Mouse (Mus musculus) gastrocnemius, adult 8-10 months (tissue): ENCODE data around the gene Icam4. TPM values are rescaled to one million over a fixed set of nuclear protein-coding genes. Genes with fewer than 3 reads are reported as not detected.
"Not testable (repeated sequence)": the region's sequence is repeated elsewhere in the genome, so short reads cannot be mapped to it uniquely, and the experiment has no call there.

Source experiments
- DNase-seq, 2 experiments: peaks; one replicate each; pipeline ENCODE4 v3.0.0; 2022; ENCODE audit warnings: low spot score in 2 of 2
- total RNA-seq, 4 experiments: library from RNA; stranded (reverse); gene quantifications; 2 replicates each; pipeline ENCODE4 v1.2.4; 2022

The Icam4 gene
- total RNA-seq, result 1 to 10 TPM; 1.3 to 2.7 (median 1.8) TPM

- DNase-seq, result peak; percentile 76 to 77
These were observed at the start of gene Icam4 for GRCm38 (mm10) chr9:21029291-21030054. Gene Icam4 (plus strand): TSS chr9:21029373.

DNA sequence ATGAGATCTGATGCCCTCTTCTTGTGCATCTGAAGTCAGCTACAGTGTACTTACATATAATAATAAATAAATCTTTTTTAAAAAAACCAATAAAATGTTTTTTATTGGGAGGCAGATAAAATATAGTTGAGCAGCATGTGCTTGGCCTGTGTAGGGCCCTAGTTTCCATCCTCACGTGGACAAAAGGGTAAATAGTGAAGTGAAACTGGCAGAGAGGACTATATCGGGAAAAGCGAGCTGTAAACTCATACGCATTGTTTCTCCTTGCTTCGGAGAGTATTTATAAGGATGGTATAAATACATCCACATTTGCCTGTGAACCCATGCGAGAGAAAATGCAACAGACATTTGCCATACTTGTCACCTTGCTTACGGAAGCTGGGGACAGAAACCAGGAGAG lies 49.4 kb upstream of the Icam4 start:
- no peak for DNase-seq

DNA sequence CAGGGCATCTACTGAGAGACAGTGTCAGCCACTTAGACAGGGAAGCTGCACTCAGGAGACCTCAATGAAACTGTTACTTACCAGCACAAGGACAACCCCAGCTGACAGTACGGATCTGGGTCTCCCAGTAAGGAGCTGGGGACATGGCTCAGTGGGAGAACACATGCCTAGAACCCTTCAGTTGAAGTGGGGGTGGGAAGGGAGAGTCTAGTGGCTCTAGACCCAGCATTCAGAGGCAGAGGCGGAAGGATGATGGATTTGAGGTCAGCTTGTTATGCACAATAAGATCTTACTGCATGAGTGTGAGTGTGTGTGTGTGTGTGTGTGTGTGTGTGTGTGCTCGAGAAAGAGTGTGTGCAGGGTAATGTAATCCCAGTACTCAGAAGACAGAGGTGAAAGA lies 47.0 kb upstream of the Icam4 start:
- DNase-seq, result no peak

- DNase-seq, result no peak
These were observed 46.0 kb upstream of the Icam4 start for GRCm38 (mm10) chr9:20983169-20983568.

DNA sequence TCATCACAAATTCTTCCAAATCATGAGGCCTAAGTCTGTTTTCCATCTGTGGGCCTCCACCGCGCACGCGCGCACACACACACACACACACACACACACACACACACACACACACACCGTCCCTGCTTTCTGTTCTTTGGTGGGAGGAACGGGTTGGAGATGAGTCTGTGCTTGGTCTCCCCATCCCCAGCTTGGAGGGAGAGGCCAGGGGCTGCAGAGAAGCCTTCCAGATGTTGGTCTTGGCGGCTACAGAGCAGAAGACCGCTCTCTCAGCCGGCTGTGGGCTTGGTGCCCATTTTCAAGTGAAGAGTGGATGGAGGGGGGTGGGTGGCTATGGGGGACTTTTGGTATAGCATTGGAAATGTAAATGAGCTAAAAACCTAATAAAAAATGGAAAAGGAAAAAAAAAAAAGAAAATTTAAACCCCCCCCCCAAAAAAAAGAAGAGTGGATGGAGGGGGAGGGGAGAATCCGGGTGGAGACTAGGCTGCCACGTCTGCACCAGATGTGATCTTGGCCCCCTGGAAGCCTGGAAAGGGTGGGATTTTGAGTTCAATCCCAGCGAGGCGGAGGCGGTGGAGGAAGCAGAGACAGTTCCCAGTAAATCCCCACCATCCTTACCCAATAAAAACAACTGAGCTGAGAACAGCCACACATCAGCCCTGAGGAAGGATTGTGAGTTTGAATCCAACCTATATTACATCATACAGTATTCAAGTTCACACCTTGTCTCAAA lies 42.1 kb upstream of the Icam4 start:
- DNase-seq, result peak in 1 of 2 experiments; percentile 38

- no peak for DNase-seq
These were observed 41.2 kb upstream of the Icam4 start for GRCm38 (mm10) chr9:20987953-20988352.

- no peak for DNase-seq
These were observed 38.3 kb upstream of the Icam4 start for GRCm38 (mm10) chr9:20990861-20991260.

DNA sequence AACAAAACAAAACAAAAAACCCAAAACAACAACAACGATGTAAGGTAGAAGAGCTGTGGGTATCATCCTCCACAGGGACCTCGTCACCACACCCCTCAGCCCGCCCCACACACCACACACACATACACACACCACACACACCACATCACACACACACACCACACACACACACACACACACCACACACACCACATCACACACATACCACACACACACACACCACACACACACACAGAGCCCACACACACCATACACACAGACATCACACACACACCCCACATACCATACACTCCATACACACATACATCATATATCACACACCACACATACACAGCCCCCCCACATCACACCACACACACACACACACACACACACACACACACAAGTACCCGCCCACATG lies 37.6 kb upstream of the Icam4 start:
- DNase-seq, result no peak

DNA sequence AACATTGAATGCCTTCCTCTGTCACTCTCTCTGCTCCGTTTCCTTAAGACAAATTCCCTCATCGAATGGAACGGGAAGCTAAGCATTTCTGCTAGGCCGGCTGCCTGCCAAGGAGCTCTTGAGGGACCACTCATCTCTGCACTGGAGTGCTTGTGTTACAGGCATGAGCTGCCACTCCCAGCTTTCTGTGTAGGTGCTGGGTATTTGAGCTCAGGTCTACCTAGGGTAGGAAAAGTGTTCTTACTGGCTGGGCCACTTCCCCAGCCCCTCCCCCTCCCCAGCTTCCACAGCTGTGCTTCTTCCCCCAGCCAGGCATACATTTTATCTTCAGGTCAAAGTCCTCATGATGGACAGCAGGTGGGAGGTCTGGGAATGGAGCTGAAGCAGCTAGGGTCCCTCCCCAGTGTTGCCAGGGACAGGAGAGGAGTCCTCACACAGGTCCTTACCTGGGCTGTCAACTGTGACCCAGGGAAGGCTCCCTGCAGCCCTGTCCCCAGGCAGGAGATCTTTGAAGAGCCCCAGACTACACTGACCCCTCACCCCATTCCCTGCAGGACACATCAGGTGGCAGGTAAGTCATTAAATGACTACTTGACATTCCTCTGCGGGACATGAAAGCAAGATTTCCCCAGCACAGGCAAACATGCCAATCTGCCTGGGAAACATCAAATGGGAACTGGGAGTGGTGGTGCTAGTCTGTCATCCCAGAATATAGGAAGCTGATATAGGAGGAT lies 35.8 kb upstream of the Icam4 start:
- DNase-seq, result no peak

GRCm38 (mm10) chr9:20995069-20995468 lies 34.1 kb upstream of the Icam4 start:
- no peak for DNase-seq

DNA sequence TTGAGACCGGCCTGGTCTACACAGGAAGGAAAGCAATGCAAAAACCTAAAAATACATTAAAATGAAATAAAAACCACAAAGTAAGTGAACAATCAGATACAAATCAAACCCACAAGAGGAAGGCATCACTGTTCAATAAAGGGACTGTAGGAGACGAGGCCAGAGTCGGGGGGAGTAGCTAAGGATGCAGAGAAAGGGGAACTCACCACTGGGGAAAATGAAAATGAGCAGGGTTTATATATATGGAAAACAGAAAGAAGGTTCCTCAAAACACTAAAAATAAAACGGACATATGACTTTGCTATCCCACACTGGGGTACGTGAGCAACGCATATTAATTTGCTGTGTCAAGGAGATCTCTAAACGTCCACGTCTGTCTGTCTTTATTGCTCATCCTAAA lies 32.1 kb upstream of the Icam4 start:
- DNase-seq, result no peak

GRCm38 (mm10) chr9:20998337-20998736 lies 30.8 kb upstream of the Icam4 start:
- not testable (repeated sequence) for DNase-seq

DNA sequence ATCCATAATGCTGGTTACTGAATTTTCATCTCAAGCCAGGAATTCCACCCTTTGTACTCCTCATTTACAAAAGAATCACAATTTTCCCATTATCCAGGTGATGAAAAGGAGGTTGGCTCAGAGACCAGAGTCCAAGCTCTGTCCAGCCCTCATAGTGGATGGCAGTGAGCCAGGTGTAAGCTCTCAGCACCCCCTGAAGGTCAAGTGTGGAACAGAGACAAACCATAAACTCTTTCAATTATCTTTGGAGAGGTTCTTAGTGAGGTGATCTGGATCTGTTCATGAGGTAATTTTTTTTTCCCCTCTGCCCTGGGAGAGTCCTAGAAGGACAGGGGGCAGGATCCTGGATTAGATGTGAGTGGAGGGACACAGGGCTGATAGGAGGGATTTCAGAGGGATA lies 28.4 kb upstream of the Icam4 start:
- no peak for DNase-seq

- DNase-seq, result no peak
These were observed 27.4 kb upstream of the Icam4 start for GRCm38 (mm10) chr9:21001651-21002200.

- DNase-seq, result no peak
These were observed 26.9 kb upstream of the Icam4 start for GRCm38 (mm10) chr9:21002270-21002626.

DNA sequence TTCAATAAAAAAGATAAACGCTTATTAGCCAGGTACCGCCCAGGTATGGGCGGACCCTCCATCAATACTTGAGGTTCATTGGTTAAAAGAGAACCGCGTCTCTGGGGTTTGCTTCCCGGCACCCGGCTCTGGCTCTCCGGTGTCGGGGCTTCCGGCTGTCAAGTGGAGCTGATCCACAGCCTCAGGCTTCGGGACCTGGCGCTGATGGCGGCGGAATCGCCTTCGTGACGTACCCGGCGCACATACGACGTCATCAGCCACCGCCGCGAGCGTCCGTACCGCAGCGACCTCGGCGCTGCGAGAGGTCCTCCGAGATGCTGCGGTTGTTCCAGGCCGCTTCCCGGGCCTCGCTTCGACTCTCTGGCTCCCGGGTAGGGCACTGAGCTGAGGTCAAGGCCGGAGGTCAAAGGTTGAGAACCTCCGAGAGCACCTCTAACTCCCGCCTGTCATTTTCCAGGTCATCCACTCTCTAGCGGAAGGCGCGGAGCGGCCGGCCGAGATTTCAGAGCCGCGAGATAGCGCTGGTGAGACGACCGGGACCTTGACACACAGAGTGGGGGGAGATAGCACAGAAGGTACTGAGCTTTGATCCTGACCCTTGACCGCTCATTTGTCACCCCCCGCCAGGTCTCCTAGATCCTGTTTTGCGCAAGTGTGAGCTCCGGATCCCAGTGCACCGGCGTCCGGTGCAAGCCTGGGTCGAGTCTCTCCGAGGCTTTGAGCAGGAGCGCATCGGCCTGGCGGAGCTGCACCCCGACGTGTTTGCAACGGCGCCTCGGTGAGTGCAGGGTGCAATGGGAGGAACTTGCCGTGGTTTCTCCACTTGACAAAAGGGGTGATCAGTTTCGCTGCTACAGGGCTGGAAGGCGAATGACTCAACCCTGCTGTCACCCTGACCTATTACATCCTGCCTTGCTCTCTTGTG lies 26.3 kb upstream of the Icam4 start, which contains the start of gene Mrpl4:
Mrpl4 (plus strand) TSS at position 112 of the 925 bp plus-strand sequence.
- peak; percentile 54 to 69 for DNase-seq

GRCm38 (mm10) chr9:21007313-21007952 lies 21.7 kb upstream of the Icam4 start:
- DNase-seq, result no peak

GRCm38 (mm10) chr9:21008007-21008406 lies 21.2 kb upstream of the Icam4 start:
- no peak for DNase-seq

- peak in 1 of 2 experiments; percentile 41 for DNase-seq
These were observed 18.8 kb upstream of the Icam4 start for GRCm38 (mm10) chr9:21010362-21010761.

- not testable (repeated sequence) for DNase-seq
These were observed 18.1 kb upstream of the Icam4 start for GRCm38 (mm10) chr9:21010939-21011541.
